Mouse (Mus musculus) mouse trophoblast stem cell (cell line): Measurements from ENCODE around the gene Parn.

Source experiments
- in situ Hi-C, 2 experiments: fragments of 300-500 bp; cut with MseI, MboI; formaldehyde crosslinking; loops; 2 replicates in 1 of 2; 3 replicates in 1 of 2; pipeline ENCODE4 v1.15.1; 2025

Gene Parn

DNA sequence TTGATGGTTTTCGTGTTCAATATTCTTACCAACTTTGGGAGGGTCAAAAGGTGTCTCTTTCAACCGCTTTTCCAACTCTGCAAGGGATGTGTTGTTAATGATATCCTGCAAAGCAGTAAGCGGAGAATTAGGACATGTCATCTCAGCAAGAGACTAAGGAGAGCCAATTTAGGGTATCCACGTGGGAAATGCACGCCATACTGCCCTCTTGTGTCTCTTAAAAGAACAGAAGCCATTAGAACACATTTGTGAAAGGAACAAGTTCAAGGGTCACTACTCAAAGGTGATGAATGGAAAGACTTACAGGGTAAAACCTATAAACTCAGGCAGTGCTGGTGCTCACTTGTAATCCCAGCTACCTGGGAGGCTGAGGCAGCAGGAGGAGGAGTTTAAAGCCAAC is 39.6 kb downstream of the Parn start:
- in situ Hi-C loops: no loop called here

DNA sequence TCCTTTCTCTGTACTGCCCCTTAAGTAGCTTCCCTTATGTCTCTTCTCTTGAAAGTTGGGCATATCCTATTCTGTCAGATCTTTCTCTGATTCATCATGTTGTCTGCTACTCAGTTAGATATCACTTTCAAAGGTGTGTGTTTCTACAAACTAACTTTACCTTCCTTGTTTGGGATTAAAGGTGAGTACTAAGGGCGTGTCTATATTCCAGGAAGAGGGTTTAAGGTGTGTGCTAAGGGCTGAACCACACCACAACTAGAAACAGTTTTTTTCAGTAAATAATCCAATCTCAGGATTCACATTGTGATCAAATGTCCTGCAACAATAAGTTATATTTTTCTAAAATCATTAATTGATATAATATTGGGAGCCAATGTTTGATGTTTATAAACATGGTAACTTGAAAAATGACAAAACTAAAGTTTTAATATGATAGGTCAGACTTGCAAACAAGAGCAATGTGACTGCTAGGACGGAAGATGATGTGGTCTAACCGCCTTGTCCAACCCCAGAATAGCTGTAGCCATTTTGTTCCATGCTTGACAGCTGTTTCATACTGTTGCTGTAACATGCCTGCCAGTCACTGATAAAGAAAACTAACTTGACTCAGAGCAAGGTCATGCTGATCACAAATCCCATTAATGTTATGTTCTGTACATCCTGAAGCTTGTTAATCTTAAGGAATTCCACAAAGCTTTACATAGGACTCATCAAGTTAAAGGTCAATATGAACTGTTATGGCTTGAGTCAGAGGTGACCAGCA is 46.0 kb downstream of the Parn start:
- in situ Hi-C loops: no loop called here

GRCm38 (mm10) chr16:13620194-13620593 is 47.8 kb downstream of the Parn start:
- in situ Hi-C loops: no loop called here

DNA sequence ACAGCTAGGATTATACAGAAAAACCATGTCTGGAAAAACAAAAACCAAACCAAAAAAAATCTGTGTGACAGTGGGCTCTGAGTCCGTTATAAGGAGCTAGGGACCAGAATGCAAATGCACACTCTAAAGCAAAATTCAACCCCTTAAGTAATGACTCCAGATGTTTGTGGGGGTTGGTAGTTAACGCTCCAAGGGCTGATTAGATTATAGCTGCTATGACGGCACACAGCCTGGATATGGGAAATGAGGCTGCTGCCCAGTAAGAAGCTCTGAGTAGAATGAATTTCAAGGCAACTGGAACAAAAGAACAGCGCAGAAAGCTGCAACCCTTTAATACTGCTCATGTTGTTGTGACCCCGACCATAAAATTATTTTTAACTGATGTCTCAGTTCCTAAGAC is 52.7 kb downstream of the Parn start:
- in situ Hi-C loops: no loop called here

DNA sequence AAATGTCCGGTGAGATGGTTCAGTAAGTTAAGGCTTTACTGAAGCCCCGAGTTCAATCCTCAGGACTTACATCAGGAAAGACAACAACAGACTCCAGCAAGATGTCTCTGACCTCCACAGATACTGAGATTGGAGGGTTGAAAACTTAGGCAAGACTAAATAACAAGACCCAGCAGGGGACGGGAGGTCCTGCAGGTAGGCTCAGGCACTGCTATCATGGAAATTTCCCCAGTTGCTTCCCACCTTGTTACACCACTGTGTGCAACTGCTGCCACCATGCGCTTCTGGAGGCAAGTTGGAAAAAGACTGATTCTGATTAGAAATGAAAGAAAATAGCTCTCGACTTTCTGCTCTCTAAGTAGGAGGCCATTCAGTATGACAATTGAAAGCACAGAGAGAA is 55.4 kb downstream of the Parn start:
- in situ Hi-C loops: no loop called here

GRCm38 (mm10) chr16:13612058-13612457 is 55.9 kb downstream of the Parn start:
- in situ Hi-C loops: no loop called here

- in situ Hi-C loops: no loop called here
These were observed 56.6 kb downstream of the Parn start for GRCm38 (mm10) chr16:13611399-13611798.

DNA sequence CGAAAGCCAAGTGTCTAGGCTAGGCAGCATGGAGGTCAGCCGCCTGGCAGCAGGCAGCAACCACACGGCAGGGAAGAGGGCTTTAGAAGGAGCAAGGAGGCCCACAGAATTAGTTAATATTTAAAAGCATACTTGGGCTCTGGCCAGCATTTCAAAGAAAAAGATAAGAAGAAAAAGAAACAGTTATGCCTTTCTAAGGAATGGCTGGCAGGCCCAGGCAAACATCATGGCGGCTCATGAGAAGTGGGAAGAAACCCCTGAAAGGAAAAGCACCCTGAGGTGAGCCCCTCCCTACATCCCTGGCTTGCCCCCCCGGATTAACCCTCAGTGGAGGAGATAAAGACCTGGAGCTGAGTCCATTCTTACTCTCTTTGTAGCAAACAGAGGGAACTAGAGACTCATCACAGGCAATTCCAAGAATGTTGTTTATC is 57.0 kb downstream of the Parn start:
- in situ Hi-C loops: no loop called here

DNA sequence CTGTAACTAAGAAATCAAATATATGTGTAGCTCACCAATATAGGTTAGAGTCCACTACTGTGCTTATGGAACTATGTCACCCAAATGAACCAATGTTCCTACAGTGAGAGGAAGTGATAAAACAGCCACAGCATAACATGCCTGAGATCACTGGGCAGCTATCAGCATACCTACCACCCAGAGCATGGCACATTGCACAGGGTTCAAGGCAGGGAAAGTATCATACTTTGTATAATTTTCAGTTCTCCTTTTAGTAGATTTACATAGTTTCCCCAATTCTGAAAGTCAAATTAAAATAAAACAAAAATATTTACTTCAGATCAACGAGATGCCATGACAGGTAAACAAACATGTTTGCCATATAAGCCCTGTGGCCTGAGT is 59.3 kb downstream of the Parn start:
- in situ Hi-C loops: no loop called here

GRCm38 (mm10) chr16:13607987-13608704 is 59.8 kb downstream of the Parn start:
- in situ Hi-C loops: no loop called here

GRCm38 (mm10) chr16:13602779-13603178 is 65.2 kb downstream of the Parn start:
- in situ Hi-C loops: no loop called here

DNA sequence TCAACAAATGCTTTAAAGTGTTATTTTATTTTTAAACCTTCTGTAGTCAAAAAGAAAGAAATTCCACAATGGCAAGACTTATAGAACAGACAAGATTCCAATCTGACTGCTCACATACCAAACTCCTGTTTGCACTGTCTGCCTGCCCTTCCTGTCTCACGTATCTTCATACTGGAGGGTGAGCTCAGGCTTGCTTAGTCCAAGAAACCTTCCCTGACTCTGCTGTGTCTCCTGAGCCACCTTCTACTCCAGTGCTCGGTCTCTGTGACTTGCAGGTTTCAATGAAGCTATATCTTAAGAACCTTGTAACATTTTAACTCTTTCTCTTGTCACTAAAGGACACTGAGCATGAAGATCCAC is 78.9 kb downstream of the Parn start:
- in situ Hi-C loops: no loop called here

GRCm38 (mm10) chr16:13588182-13589048 is 79.6 kb downstream of the Parn start:
- in situ Hi-C loops: no loop called here

DNA sequence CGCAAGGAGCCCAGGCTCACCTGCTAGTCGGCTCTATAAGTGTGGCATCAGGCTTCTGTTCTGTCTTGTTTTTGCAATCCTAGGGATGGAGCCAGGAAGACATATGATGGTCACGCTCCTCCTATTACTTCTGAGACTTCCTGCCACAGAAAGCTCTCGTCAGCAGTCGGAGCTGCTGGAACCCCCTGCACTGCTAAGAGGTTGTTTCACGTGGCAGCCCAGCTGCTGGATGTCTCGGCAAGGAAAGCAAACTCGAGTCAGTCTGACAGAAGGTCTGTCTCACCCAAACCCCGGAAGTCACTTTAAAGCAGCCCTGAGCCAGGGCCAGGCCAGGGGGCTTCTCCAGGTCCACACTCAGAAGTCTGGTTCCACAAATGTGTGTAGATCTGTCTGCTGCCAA is 82.7 kb downstream of the Parn start:
- in situ Hi-C loops: no loop called here

DNA sequence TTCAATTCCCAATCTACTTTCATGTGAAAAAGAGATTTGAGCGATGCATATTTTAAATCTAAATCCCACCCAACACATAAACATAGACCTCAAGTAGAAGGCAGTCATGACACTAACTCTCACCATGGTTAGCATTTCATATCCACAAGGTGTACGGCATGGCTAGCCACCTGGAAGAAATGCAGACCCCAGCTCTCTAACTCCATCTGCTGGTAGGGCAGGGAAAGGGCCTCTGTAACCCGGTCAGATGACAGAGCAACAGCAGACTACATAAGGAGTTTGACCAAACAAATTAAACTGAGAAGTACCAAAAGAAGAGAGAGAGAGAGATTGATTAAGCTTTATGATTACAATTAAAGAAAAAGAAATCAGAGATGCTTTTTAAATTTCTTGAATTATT is 87.2 kb downstream of the Parn start:
- in situ Hi-C loops: no loop called here

DNA sequence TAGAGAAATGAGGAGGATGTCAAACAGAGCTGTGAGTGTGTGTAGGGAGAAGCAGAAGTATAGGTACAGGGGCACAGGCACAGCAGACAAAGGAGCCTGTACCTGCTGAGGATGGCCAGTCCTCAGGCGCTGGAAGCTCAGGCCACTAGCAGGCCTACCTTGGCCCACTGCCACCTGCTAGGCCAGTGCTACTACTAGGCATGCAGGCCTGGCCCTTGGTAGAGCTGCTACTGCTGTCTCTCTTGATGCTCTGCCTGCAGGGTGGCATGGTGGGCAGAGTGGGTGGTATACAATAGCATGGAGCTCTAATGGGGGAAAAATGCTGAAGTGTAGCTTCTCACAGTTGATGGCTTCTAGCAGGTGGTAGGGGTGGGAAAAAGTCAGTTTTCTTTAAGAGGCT is 88.0 kb downstream of the Parn start:
- in situ Hi-C loops: no loop called here

GRCm38 (mm10) chr16:13575306-13575705 is 92.7 kb downstream of the Parn start:
- in situ Hi-C loops: no loop called here

- in situ Hi-C loops: no loop called here
These were observed 99.7 kb downstream of the Parn start for GRCm38 (mm10) chr16:13568280-13568679.

DNA sequence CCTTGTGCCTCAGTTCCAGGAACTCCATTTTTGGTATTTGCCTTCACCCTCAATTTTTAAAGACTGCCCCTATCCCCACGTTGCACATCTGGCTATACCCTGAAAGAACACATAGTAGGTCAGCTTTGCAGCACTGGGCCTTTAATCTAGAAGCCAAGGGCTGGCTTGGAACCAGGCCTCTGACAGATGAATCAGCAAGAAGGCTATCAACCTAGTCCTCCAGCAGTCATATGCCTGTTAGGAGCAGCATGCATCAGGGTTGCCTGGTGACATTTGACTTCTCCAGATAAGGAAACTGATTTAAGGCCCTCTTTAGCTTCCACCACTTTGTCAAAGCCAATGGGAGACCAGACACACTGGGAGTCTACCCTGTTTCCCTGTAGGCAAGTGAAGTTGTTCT is 100.4 kb downstream of the Parn start:
- in situ Hi-C loops: no loop called here

- in situ Hi-C loops: no loop called here
These were observed 101.6 kb downstream of the Parn start for GRCm38 (mm10) chr16:13566351-13566750.

DNA sequence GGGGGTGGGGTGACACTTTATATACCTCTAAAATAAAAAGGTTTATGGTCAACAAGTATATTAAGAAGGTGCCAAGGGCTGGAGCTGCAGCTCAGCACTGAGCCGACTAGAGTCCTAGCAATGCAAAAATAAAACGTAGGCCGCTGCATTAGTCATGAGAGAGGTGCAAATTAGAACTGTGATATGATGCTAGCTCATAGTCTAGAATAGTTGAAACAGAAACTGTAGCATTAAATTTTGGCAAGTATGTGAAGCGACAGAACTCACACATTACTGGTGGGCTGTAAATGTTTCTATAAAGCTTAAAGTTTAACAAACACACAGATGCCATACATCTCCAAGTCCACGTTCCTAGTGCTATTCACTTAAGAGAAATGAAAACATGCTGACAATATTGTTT is 102.7 kb downstream of the Parn start:
- in situ Hi-C loops: no loop called here

DNA sequence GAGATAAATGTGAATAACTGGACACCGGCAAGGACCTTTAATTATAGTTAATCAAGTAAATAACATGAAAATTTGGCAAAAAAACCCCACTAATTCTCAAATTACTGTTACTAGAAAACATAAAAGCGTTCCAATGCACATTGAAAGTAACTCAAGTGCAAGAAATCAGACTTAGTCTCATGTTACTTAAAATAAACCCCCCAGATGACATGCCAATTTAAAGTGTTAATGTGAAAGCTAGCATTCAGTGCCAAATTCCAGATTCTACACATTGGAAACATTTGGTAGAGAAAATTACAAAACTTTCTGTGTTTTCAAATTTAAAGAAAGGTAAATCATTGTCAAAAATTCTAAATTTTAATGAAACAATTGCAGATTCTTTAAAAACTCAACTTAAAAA is 110.2 kb downstream of the Parn start:
- in situ Hi-C loops: no loop called here
